Mouse (Mus musculus) MN1 (cell line): ENCODE results near the gene Fam216a.

ENCODE experiments used
- DNase-seq: peaks from one replicate; pipeline ENCODE4 v3.0.0-alpha.2; 2016; ENCODE audit warnings: low spot score

Gene Fam216a

GRCm38 (mm10) chr5:122390671-122391070 lies 18.5 kb upstream of the Fam216a start:
- DNase-seq, result no peak

DNA sequence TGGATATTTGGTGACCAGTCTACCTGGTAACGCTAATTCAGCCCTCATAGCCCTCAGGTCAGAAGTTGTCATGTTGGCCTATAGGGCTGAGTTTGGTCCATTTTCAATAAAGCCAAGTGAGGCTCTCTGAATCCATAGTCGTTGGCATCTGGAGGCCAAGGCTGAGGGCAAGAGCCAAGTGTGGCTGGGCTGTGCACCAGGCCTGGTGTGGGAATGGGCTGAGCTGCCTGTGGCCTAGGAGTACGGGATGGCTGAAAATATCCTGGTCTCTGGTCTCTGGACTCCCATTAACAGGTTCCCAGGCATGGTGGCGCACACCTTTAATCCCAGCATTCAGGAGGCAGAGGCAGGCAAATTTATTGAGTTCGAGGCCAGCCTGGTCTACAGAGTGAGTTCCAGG lies 17.8 kb upstream of the Fam216a start:
- no peak for DNase-seq

DNA sequence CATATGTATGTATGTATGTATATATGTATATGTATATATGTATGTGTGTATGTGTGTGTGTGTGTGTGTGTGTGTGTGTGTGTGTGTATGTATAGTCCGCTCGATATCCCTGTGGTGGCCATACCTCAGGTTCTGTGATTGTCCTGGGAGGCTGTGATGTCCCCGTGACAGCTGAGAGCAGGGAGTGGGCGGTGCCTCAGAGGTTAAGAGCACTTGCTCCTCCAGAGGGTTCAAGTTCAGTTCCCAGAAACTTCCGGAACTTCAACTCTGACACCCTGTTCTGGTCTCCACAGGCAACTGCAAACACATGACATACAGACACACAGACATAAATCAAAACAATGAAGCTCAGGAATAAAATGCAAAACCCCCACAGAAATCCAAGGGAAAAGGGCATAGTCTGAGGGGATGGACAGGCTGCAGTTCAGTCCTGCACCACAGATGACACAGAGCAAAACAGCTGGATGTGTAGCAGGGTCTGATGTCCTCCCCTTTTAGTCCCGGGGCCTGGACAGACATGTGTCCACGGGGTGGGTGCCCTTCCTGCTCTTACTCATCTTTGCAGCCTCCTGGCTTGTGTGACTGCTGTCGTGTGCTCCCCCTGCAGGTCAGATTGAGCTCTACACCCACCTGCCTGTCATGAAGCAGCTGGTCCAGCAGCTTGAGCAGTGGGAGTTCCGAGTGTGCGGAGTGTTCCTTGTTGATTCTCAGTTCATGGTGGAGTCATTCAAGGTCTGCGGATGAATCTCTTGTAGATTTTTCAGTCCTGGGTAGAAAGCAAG lies 7.4 kb upstream of the Fam216a start:
- peak; percentile 78 for DNase-seq

- no peak for DNase-seq
Observed at GRCm38 (mm10) chr5:122378171-122378570, 6.0 kb upstream of the Fam216a start.

GRCm38 (mm10) chr5:122377101-122377833 lies 5.1 kb upstream of the Fam216a start:
- no peak for DNase-seq

DNA sequence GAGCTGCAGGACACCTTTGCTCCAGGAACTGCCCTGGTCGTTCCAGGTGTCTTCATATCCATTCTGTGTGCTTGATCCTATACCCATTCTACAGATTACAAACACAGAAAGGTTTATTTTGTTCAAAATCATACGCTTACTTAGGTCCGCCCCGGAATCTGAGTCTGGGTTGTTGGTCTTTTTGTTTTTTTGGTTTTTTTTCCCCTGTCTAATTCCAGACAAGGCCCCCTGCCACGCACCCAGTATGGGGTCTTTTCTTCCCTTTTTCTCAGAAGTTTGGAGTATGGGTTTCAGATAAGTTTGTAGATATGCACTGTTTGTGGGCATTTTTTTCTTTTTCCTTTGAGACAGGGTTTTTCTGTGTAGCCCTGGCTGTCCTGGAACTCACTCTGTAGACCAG lies 714 bp upstream of the Fam216a start:
- DNase-seq, result no peak

DNA sequence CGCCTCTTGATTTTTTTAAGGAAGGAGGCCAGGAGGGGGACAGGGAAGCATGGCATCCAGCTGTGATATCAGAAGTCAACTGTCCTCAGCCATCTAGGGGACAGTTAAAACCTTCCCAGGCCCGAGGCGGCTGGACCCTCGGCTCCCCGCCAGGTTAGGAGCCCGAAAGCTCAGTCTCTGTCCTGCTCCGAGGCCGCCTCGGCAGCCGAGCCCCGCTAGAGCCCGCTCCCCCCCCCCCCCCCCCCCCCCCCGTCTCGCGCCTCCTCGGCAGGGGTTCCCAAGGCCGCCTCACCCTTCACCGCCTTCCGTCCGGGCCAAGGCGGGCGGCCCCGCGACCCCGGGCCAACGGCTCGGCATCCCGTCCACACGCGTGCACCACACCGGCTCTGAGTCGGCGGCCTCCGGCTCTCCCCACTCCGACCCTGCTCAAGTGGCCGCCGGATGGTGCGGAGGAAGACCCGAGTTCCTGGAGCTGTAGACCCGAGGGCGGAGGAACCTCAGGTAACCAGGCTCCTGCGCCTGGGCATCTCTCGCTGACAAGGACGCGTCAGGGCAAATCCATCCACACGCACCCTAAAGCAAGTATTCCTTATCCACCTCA lies 473 bp downstream of the Fam216a start, which contains the start of gene Gpn3:
Gene Gpn3, plus strand, starts transcription at position 286 of the 601 bp plus-strand sequence.
- DNase-seq, result peak; percentile 52

DNA sequence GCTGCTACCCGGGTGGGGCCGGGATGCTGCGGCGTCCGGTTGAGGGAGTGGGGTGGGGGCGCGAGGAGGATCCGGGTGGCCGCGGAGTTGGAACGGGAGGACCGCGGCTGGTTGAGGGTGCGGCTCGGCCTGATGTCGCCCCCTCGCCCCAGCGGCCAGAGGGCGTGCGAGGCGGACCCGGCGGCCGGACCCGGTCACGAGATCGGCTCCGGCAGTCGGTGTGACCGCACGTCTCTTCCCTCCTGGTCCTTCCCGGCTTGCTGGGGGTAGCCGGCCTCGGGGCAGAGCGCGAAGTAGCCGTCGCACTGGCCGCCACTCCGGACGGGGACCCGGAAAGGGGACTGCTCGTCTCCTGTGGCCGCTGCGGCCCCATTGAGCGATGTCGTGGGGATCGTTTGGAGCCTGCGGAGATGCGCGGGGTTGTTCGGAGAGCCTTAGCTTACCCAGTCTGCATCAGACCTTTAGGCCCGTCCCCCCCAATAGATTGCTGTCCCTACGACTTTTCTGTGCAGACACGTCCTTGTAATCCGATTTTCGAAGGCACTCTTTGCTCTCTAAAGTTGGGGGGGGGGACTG lies 17.6 kb downstream of the Fam216a start:
- no peak for DNase-seq

- peak; percentile 98 for DNase-seq
Observed at GRCm38 (mm10) chr5:122353807-122354491, 18.2 kb downstream of the Fam216a start, which contains the start of the genes Rad9b and Vps29. Gene Rad9b (minus strand): TSS chr5:122354233. Gene Vps29 (plus strand): TSS chr5:122354369.

DNA sequence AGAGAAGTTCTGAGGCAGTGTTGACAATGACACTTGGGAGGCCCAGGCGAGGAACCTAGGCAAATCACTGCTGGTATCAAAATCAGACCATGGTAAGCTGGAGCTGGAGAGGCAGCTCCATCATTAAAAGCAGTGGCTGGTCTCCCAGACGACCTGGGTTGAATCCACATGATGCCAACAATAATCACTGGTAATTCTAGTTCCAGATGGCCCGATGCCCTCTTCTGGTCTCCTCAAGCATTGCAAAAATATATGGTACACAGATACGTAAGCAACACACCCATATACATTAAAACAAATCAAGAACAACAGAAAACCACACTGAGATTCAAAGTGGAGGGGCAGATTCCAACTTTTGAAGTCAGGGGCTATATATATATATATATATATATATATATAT lies 26.4 kb downstream of the Fam216a start:
- no peak for DNase-seq

GRCm38 (mm10) chr5:122344260-122344659 lies 27.9 kb downstream of the Fam216a start:
- peak; percentile 62 for DNase-seq

- no peak for DNase-seq
Observed at GRCm38 (mm10) chr5:122343768-122344167, 28.4 kb downstream of the Fam216a start.

- DNase-seq, result no peak
Observed at GRCm38 (mm10) chr5:122342874-122343273, 29.3 kb downstream of the Fam216a start.

DNA sequence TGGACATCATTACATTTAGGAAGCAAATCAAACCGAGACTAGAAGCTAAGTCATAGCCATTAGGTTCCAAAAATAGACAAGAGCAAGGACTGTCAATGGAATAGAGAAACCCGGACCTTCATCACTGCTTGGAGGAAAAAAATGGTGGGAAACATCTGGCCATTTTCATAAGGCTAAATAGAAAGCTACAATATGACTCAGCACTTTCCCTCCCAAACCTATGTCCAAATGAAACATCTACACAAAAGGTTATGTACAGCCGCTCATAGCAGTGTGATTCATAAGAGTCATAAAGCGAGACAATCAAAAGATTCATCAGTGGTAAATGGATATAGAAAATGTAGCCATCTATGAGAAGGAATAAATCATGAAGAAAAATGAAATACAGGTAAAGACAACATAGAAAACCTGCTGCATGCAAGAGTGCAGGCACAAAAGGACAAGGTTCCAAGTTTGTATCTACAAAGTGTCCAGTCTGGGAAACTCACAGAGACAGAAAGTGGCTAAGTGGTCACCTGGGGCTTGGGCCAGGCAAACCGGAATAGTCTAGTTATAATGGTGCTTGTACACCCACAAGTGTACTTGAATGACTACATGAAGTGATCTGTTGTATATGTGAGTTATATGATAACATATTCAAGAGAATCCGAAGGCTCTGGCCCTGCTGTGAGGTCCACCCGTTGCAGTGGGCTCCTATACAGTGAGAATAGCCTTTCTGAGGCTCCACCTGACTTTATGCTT lies 35.4 kb downstream of the Fam216a start:
- no peak for DNase-seq

DNA sequence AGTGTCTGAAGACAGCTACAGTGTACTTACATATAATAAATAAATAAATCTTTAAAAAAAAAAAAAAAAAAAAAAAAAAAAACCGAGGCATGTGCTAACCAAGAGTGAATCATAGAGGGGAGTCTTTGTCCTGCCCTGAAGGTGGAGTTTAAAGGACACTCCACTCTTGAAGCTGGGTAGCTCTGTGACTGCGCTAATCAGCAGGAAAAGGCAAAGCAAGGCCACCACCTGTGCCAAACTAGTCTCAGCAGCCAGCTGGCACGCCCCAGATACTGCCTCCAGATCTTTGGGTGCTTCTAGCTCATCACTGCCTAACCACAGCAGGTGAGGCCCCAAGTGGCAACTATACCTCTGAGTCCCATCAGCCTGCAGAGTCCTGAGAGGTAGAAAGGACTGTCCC lies 37.5 kb downstream of the Fam216a start:
- DNase-seq, result no peak

- no peak for DNase-seq
Observed at GRCm38 (mm10) chr5:122330269-122330668, 41.9 kb downstream of the Fam216a start.

DNA sequence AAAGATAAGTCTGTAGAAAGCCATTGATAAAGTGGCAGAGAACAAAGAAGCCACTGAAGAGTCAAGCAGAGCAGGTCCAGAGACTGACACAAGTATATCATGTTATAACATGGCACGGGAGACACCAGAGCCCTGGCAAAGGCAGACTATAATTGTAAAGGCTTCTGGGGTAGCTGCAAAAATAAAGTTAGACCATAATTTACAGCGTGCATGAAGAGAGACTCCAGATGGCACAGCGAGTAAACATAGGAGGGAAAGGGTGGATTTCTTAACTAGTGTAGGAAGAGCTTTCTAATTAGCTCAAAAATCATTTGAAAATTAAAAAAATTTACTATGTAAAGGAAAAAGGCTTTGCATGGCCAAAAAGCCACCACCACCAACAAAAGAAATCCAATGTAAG lies 44.9 kb downstream of the Fam216a start:
- DNase-seq, result no peak

- DNase-seq, result no peak
Observed at GRCm38 (mm10) chr5:122325477-122325876, 46.7 kb downstream of the Fam216a start.

DNA sequence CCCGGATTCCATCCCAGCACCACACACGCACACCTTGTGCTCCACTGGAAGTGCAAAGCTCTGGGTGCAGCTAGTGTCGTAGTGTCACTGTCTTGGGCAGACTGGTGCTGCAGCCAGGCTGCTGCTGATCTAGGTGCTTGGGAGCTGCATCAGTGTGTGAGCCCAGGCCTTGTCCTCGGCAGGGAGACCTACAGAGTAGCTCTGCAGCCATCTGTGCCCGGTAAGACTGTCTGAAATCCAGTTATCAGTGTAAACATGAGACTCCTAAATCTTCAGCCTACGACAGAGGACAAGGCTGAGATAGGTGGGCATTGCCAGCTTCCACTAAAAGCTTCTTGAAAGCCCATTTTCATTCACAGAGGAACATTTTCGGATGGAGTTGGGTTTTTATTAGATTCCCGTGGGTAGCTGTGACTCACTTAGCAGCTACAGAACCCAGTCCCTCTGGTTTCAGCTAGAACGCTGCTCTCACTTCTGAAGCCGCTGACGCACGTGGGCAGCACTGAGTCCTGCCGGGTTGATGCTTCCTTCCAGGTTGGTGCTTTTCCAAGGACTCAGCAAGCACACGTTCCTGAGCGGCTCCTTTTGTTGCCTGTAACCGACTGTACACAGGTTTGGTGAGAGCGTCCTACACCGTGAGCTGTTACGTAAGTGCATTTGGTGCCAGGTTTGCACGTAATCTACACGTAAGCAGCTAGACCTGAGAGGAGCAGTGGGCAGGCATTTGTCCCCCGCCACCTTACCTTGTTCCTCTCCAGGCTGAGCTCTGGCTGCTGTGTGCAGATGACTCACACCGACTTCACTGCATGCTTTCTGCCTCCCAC lies 47.3 kb downstream of the Fam216a start:
- DNase-seq, result no peak

GRCm38 (mm10) chr5:122323523-122323922 lies 48.6 kb downstream of the Fam216a start:
- DNase-seq, result no peak
